Mouse (Mus musculus) heart, embryonic 11.5 days (tissue): ENCODE results near the gene Dmrtc1b. TPM values are rescaled to one million over a fixed set of nuclear protein-coding genes. Genes with fewer than 3 reads are reported as not detected.

ENCODE experiments used
- polyA plus RNA-seq: library from polyadenylated mRNA; unstranded; fragments of >200 nt; fragmentation: Nextera tagmentation; extraction: Ambion mirVana; gene quantifications from 2 replicates; pipeline ENCODE4 v1.2.1, GENCODE M21; 2014

Gene Dmrtc1b
- polyA plus RNA-seq, 1 experiment from 2014 or later, result not detected

Other genes with a start within 250 kb of the Dmrtc1b start
- 2.2 and 2.8 TPM in 2 replicates for gene Hdac8, start 202.5 kb upstream of the Dmrtc1b start, polyA plus RNA-seq
- 9.9 and 12.1 TPM in 2 replicates for gene Phka1, start 63.6 kb upstream of the Dmrtc1b start, polyA plus RNA-seq
- not detected in 2 replicates for gene Gm3880, start 20.9 kb upstream of the Dmrtc1b start, polyA plus RNA-seq
- not detected in 2 replicates for gene Gm9112, start 230 bp upstream of the Dmrtc1b start, polyA plus RNA-seq
- not detected in 2 replicates for gene Dmrtc1c1, start 95.1 kb downstream of the Dmrtc1b start, polyA plus RNA-seq
- gene Dmrtc1c2, start 146.8 kb downstream of the Dmrtc1b start, polyA plus RNA-seq, result 0.17 TPM in 1 of 2 replicates, not detected in the other
- not detected in 2 replicates for gene 1700031F05Rik, start 160.1 kb downstream of the Dmrtc1b start, polyA plus RNA-seq
- 0.30 and 0.39 TPM in 2 replicates for gene Dmrtc1a, start 200.8 kb downstream of the Dmrtc1b start, polyA plus RNA-seq
- not detected in 2 replicates for gene 1700011M02Rik, start 201.0 kb downstream of the Dmrtc1b start, polyA plus RNA-seq
- gene 1700018G05Rik, start 220.5 kb downstream of the Dmrtc1b start, polyA plus RNA-seq, result not detected in 2 replicates